Mouse (Mus musculus): ENCODE results near the gene Sprr2e. TPM values are rescaled to one million over a fixed set of nuclear protein-coding genes. Genes with fewer than 3 reads are reported as not detected.

Gene Sprr2e
- polyA plus RNA-seq, 1 experiment from 2014 or later: not detected

Other genes starting within 250 kb of the Sprr2e start
- not detected in 2 replicates for gene Prr9, start 228.2 kb upstream of the Sprr2e start, polyA plus RNA-seq (2016; fragmentation: Nextera tagmentation; extraction: Ambion mirVana)
- not detected in 2 replicates for gene Lelp1, start 209.4 kb upstream of the Sprr2e start, polyA plus RNA-seq (2016; fragmentation: Nextera tagmentation; extraction: Ambion mirVana)
- not detected in 2 replicates for gene Sprr2a1, start 136.3 kb upstream of the Sprr2e start, polyA plus RNA-seq (2016; fragmentation: Nextera tagmentation; extraction: Ambion mirVana)
- gene Sprr2a2, start 136.2 kb upstream of the Sprr2e start, polyA plus RNA-seq (2016; fragmentation: Nextera tagmentation; extraction: Ambion mirVana): 0.34 and 0.80 TPM in 2 replicates
- gene Sprr2a3, start 66.7 kb upstream of the Sprr2e start, polyA plus RNA-seq (2016; fragmentation: Nextera tagmentation; extraction: Ambion mirVana): not detected in 2 replicates
- 2.5 TPM in 2 replicates for gene Sprr2b, start 35.5 kb upstream of the Sprr2e start, polyA plus RNA-seq (2016; fragmentation: Nextera tagmentation; extraction: Ambion mirVana)
- gene Sprr2d, start 13.0 kb upstream of the Sprr2e start, polyA plus RNA-seq (2016; fragmentation: Nextera tagmentation; extraction: Ambion mirVana): not detected in 2 replicates
- gene Sprr2f, start 13.0 kb downstream of the Sprr2e start, polyA plus RNA-seq (2016; fragmentation: Nextera tagmentation; extraction: Ambion mirVana): not detected in 2 replicates
- gene Sprr2h, start 33.5 kb downstream of the Sprr2e start, polyA plus RNA-seq (2016; fragmentation: Nextera tagmentation; extraction: Ambion mirVana): not detected in 2 replicates
- not detected in 2 replicates for gene Sprr2i, start 55.8 kb downstream of the Sprr2e start, polyA plus RNA-seq (2016; fragmentation: Nextera tagmentation; extraction: Ambion mirVana)
- not detected in 2 replicates for gene Sprr2j-ps, start 65.9 kb downstream of the Sprr2e start, polyA plus RNA-seq (2016; fragmentation: Nextera tagmentation; extraction: Ambion mirVana)
- 8.3 and 10.0 TPM in 2 replicates for gene Gm9774, start 77.3 kb downstream of the Sprr2e start, polyA plus RNA-seq (2016; fragmentation: Nextera tagmentation; extraction: Ambion mirVana)
- not detected in 2 replicates for gene Sprr2k, start 80.4 kb downstream of the Sprr2e start, polyA plus RNA-seq (2016; fragmentation: Nextera tagmentation; extraction: Ambion mirVana)
- gene Sprr1b, start 86.6 kb downstream of the Sprr2e start, polyA plus RNA-seq (2016; fragmentation: Nextera tagmentation; extraction: Ambion mirVana): not detected in 2 replicates
- gene Sprr3, start 106.6 kb downstream of the Sprr2e start, polyA plus RNA-seq (2016; fragmentation: Nextera tagmentation; extraction: Ambion mirVana): not detected in 2 replicates
- gene Sprr1a, start 133.8 kb downstream of the Sprr2e start, polyA plus RNA-seq (2016; fragmentation: Nextera tagmentation; extraction: Ambion mirVana): not detected in 2 replicates
- not detected in 2 replicates for gene Sprr4, start 148.3 kb downstream of the Sprr2e start, polyA plus RNA-seq (2016; fragmentation: Nextera tagmentation; extraction: Ambion mirVana)
- not detected in 2 replicates for gene 2310046K23Rik, start 182.4 kb downstream of the Sprr2e start, polyA plus RNA-seq (2016; fragmentation: Nextera tagmentation; extraction: Ambion mirVana)
- 0.14 TPM in 1 of 2 replicates, not detected in the other for gene Ivl, start 221.6 kb downstream of the Sprr2e start, polyA plus RNA-seq (2016; fragmentation: Nextera tagmentation; extraction: Ambion mirVana)
- gene Smcp, start 236.9 kb downstream of the Sprr2e start, polyA plus RNA-seq (2016; fragmentation: Nextera tagmentation; extraction: Ambion mirVana): not detected in 2 replicates